ENCODE assay signal across 22 mouse cellular contexts in genomic region chr9:70675117-70675516, GRCm38 (mm10).
"Had no signal": no experiment of that assay in that cellular context is flagged by ENCODE, and none has a peak within 500 bp of the region (broad histone marks: within the 10 kb centered on the region; RNA-seq: fewer than 3 reads in every experiment).

No protein-coding gene starts in this region.

- H3K9me3 ChIP-seq: kidney, embryonic 15.5 days; limb, embryonic 12.5 days; limb, embryonic 15.5 days; lung, embryonic 15.5 days; neural tube, embryonic 12.5 days; neural tube, embryonic 15.5 days had no signal

- H3K27ac ChIP-seq: kidney, embryonic 15.5 days; limb, embryonic 12.5 days; limb, embryonic 15.5 days; lung, embryonic 15.5 days; neural tube, embryonic 12.5 days; neural tube, embryonic 15.5 days; stomach, postnatal 0 days had no signal

- H3K36me3 ChIP-seq: kidney, embryonic 15.5 days; limb, embryonic 12.5 days; limb, embryonic 15.5 days; lung, embryonic 15.5 days; neural tube, embryonic 12.5 days; neural tube, embryonic 15.5 days had no signal

- H3K4me2 ChIP-seq: kidney, embryonic 15.5 days; limb, embryonic 12.5 days; limb, embryonic 15.5 days; lung, embryonic 15.5 days; midbrain, embryonic 11.5 days; neural tube, embryonic 12.5 days; neural tube, embryonic 15.5 days had no signal

- H3K4me3 ChIP-seq: kidney, embryonic 15.5 days; limb, embryonic 12.5 days; limb, embryonic 15.5 days; lung, embryonic 15.5 days; neural tube, embryonic 12.5 days; neural tube, embryonic 15.5 days had no signal

- DNase-seq: kidney, adult 11 months; kidney, adult 8-10 months; kidney, postnatal 10 days; kidney, postnatal 36 days; left cerebral cortex, postnatal 4 days; lung, adult 18-20 months; lung, postnatal 10 days; lung, postnatal 4 days; midbrain, embryonic 14.5 days; right cerebral cortex, adult 18-20 months; right cerebral cortex, postnatal 14 days; right cerebral cortex, postnatal 4 days; thymus, adult 2 months; thymus, postnatal 14 days had no signal

- H3K27me3 ChIP-seq: kidney, embryonic 15.5 days; limb, embryonic 12.5 days; limb, embryonic 15.5 days; lung, embryonic 15.5 days; neural tube, embryonic 12.5 days; neural tube, embryonic 15.5 days had no signal

- H3K9ac ChIP-seq: kidney, embryonic 15.5 days; limb, embryonic 12.5 days; limb, embryonic 15.5 days; lung, embryonic 15.5 days; neural tube, embryonic 12.5 days; neural tube, embryonic 15.5 days had no signal
